Mouse (Mus musculus) heart, postnatal 0 days (tissue): ENCODE measurements around the gene Podxl.

Experiments
- CTCF ChIP-seq: IDR thresholded peaks from 2 replicates; pipeline ENCODE4 v1.5.1; 2016; ENCODE audit warnings: antibody characterized with exemption, control low read depth, low read depth
- EP300 ChIP-seq: IDR thresholded peaks from 2 replicates; pipeline ENCODE4 v1.6.1; 2016; ENCODE audit warnings: antibody characterized with exemption, low read depth

DNA sequence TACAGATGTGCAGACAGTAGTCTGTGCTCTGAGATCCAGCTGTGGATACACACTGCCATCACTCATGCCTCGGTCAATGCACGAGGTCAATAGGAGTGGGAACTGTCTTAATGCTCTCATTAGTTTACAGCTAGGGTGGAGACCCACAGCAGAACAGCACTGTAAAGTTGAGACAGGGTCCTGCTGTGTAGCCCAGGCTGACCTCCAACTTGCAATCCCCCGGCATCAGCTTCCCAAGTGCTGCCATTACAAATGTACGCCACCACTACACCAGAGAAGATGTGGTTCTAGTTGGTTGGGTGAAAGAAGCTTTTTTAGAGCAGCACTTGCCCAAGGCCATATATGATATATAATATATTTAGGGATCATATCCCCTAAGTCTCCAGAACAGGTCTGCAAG, 40.1 kb downstream of the Podxl start:
- TF ChIP-seq CTCF (no peak), EP300 (no peak)
